Mouse (Mus musculus) cortical plate, adult 2 months (tissue): ENCODE measurements at regions not wholly inside any gene's neighbourhood (a gene's known extent, or its start where the extent isn't known, plus 50 kb on each side); places are given as distances from the start of the nearest gene placed in this dataset.

Experiments used
- CTCF ChIP-seq: fragments of 200-500 bp; IDR thresholded peaks from 2 replicates; pipeline ENCODE4 v1.5.1; 2011; ENCODE audit warnings: mild to moderate bottlenecking, control low read depth, low read length; ENCODE audit not compliant: insufficient read depth; ENCODE audit errors: extremely low read depth
- POLR2A ChIP-seq: fragments of 200-500 bp; IDR thresholded peaks from 2 replicates; pipeline ENCODE4 v1.6.1; 2011; ENCODE audit warnings: mild to moderate bottlenecking, low read length, control low read depth; ENCODE audit not compliant: insufficient read depth; ENCODE audit errors: extremely low read depth

DNA sequence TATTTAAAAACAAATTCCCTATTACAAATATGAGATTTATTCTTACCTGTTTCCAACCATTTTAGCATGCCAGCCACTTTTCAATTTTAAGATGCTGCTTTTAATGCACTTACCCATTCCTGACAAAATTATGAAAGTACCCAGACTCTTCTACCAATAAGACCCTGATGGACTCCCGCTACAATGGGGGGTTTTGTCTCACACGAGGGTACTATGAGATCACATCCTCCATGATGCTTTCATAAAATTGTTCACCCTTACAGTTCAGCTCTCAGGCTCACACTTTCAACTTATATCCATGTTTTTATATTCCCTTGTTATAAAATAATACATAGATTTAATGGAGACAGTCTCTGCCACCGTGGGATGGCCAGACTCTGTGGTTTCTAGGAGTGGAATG lies 68.1 kb upstream of the Adamts18 start:
- no peak for TF ChIP-seq POLR2A
- no peak for TF ChIP-seq CTCF
